Mouse (Mus musculus) cortical plate, adult 2 months (tissue): ENCODE results near the gene Ces2e. TPM values are rescaled to one million over a fixed set of nuclear protein-coding genes. Genes with fewer than 3 reads are reported as not detected.

Source experiments
- H3K27ac ChIP-seq: fragments of 200-500 bp; 2 replicates; pipeline ENCODE4 v1.5.1; 2012; ENCODE audit warnings: low read length, control low read depth, inconsistent platforms; ENCODE audit not compliant: insufficient read depth
- H3K4me1 ChIP-seq: fragments of 200-500 bp; 2 replicates; pipeline ENCODE4 v1.6.1; 2011; ENCODE audit warnings: low read length; ENCODE audit not compliant: control insufficient read depth, insufficient read depth
- H3K4me3 ChIP-seq: fragments of 200-500 bp; 2 replicates; pipeline ENCODE4 v1.5.1; 2011; ENCODE audit warnings: mild to moderate bottlenecking, low read length, control low read depth; ENCODE audit not compliant: insufficient read depth
- CTCF ChIP-seq: fragments of 200-500 bp; IDR thresholded peaks from 2 replicates; pipeline ENCODE4 v1.5.1; 2011; ENCODE audit warnings: mild to moderate bottlenecking, control low read depth, low read length; ENCODE audit not compliant: insufficient read depth; ENCODE audit errors: extremely low read depth
- POLR2A ChIP-seq: fragments of 200-500 bp; IDR thresholded peaks from 2 replicates; pipeline ENCODE4 v1.6.1; 2011; ENCODE audit warnings: mild to moderate bottlenecking, low read length, control low read depth; ENCODE audit not compliant: insufficient read depth; ENCODE audit errors: extremely low read depth
- polyA plus RNA-seq: library from polyadenylated mRNA; depleted of rRNA; stranded (reverse); fragments of >200 nt; gene quantifications from 2 replicates; pipeline ENCODE4 v1.2.3, GENCODE M21; 2012; rRNA removed

The Ces2e gene
- polyA plus RNA-seq, 1 experiment, result 0.04 TPM

DNA sequence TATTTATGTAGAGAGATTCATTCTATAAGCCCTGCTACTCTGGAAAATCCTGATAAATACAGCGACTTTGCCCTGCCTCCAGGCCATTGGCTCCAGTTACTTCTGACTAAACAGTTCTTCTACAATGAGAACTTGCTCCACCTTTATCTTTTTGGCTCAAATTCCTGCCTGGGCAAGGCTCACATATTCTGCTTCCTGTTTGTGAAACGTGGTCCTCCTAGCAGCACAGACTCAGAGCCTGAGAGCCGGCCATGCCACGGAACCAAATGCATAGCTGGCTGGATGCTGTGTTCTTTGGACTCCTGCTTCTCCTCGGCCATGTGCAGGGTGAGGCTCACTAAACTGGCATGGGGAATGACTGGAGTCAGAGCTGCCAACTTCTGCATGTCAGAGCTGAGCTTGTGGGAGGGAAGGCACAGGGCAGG, 35.5 kb downstream of the Ces2e start, which contains the start of gene Ces2g:
Gene Ces2g (plus strand): TSS at position 182 of the 425 bp plus-strand sequence.
- no peak for TF ChIP-seq CTCF
- TF ChIP-seq POLR2A, result no peak
- H3K4me3 ChIP-seq, result no peak within 1 kb of the TSS

GRCm38 (mm10) chr8:104962229-104962901, 36.3 kb downstream of the Ces2e start:
- Histone ChIP-seq H3K4me3 (no peak overlapping the region), H3K27ac (no peak overlapping the region), H3K4me1 (no peaks in the 10 kb centered on the region)
- TF ChIP-seq CTCF, result no peak
- TF ChIP-seq POLR2A, result no peak

More for the DNA sequence above, 35.5 kb downstream of the Ces2e start, which contains the start of gene Ces2g:
- Histone ChIP-seq H3K4me1 (no peaks in the 10 kb centered on the region), H3K27ac (no peak within 1 kb of the TSS)

DNA sequence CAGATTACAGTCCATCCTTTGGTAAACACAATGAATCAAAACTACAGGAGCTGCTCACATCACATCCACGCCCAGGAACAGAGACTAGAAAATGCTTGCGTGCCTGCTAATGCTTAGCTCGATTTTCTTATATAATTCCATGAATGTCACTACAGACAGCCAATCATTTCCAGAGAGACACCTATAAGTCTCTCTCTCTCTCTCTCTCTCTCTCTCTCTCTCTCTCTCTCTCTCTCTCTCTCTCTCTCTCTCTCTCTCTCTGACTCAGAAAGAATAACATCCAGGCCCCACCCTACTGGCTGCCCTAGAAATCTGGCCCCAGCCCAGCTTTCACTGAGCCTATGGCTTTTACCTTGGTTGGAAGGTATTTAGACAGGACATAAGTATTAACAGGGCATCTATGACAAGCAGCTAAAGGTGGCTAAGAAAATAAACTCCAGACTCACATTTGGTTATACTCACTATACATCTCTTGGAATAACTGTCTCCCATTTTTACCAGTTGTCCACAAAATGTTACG, 37.4 kb downstream of the Ces2e start:
- Histone ChIP-seq H3K4me1 (no peaks in the 10 kb centered on the region), H3K27ac (no peak overlapping the region), H3K4me3 (no peak overlapping the region)
- TF ChIP-seq CTCF, result no peak

DNA sequence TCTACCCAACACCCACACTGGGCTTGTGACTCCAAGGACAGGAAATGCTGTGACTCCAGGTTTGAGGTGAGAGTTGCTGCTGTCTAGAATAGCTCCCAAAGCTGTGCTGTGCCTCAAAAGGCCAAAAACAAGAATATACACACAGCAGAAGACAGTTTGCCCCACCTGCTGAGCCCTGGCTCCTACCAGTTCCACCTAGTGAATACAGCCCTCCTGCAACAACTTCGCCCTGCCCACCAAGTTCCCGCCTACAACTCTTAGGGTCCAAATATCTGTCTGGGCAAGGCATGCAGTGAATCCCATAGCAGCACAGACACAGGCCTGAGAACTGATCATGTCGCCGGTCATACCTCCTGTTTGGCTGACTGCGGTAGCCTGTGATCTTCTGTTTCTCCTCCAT, 58.1 kb downstream of the Ces2e start:
- Histone ChIP-seq H3K4me1 (no peaks in the 10 kb centered on the region), H3K27ac (no peak overlapping the region), H3K4me3 (no peak overlapping the region)
- TF ChIP-seq POLR2A (no peak), CTCF (no peak)

Other genes starting within 250 kb of the Ces2e start
- not detected in 2 replicates for gene Ces2a, start 192.3 kb upstream of the Ces2e start, polyA plus RNA-seq
- 0.08 and 0.10 TPM in 2 replicates for gene Ces2b, start 94.7 kb upstream of the Ces2e start, polyA plus RNA-seq
- 0.06 TPM in 1 of 2 replicates, not detected in the other for gene Ces2c, start 79.2 kb upstream of the Ces2e start, polyA plus RNA-seq
- not detected in 2 replicates for gene Ces2f, start 21.1 kb downstream of the Ces2e start, polyA plus RNA-seq
- gene Ces2g, start 35.5 kb downstream of the Ces2e start, polyA plus RNA-seq, result 0.13 and 0.25 TPM in 2 replicates
- gene Ces2h, start 74.6 kb downstream of the Ces2e start, polyA plus RNA-seq, result not detected in 2 replicates
- not detected in 2 replicates for gene Ces3a, start 122.3 kb downstream of the Ces2e start, polyA plus RNA-seq
- not detected in 2 replicates for gene Ces3b, start 157.5 kb downstream of the Ces2e start, polyA plus RNA-seq
- gene Ces4a, start 205.5 kb downstream of the Ces2e start, polyA plus RNA-seq, result not detected in 2 replicates
- 17.7 and 18.5 TPM in 2 replicates for gene Cbfb, start 244.4 kb downstream of the Ces2e start, polyA plus RNA-seq